Mouse (Mus musculus) bone marrow, adult 2 months (tissue): ENCODE measurements at regions not wholly inside any gene's neighbourhood (a gene's known extent, or its start where the extent isn't known, plus 50 kb on each side); places are given as distances from the start of the nearest gene placed in this dataset.

Experiments used
- CTCF ChIP-seq: fragments of 200-500 bp; IDR thresholded peaks from 2 replicates; pipeline ENCODE4 v1.5.1; 2011; ENCODE audit warnings: low read length, control low read depth; ENCODE audit not compliant: control insufficient read depth, insufficient read depth
- POLR2A ChIP-seq: fragments of 200-500 bp; IDR thresholded peaks from 2 replicates; pipeline ENCODE4 v1.6.1; 2011; ENCODE audit warnings: low read depth, mild to moderate bottlenecking, control low read depth, low read length, borderline replicate concordance; ENCODE audit not compliant: control insufficient read depth

DNA sequence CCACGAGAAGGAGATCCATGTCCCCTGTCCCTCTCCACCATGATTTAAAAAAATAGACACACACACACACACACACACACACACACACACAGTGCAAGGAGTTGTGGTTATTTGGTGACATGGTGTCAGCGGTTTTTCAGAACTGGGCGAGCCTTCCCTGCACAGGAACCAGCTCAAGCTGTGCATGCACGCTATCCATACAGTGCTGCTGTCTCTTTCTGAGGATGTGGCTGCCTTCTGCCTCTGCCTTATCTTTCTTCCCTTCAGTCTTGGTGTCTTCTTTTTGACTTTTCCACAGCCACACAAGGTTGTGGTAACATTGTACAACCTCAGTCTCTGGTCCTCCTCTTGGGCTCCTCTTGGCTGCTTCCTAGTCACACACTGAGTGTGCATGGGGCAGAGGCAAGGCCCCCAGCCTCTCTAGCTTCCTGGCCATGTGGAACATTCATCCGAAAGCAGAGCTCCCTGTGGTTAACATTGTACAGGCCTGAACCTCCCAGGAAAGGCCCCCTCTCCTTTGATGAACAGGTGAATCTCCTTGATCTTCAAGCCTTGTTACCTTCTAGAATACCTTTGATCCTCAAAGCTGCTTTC, 157.6 kb downstream of the Gadd45g start:
- TF ChIP-seq CTCF = no peak
- TF ChIP-seq POLR2A = no peak
